Mouse (Mus musculus) spleen, adult 12 weeks (tissue): ENCODE data around the gene Wfikkn1.

Experiments used
- DNase-seq: peaks from one replicate; pipeline ENCODE4 v3.0.0; 2022; ENCODE audit warnings: low spot score

Gene Wfikkn1

DNA sequence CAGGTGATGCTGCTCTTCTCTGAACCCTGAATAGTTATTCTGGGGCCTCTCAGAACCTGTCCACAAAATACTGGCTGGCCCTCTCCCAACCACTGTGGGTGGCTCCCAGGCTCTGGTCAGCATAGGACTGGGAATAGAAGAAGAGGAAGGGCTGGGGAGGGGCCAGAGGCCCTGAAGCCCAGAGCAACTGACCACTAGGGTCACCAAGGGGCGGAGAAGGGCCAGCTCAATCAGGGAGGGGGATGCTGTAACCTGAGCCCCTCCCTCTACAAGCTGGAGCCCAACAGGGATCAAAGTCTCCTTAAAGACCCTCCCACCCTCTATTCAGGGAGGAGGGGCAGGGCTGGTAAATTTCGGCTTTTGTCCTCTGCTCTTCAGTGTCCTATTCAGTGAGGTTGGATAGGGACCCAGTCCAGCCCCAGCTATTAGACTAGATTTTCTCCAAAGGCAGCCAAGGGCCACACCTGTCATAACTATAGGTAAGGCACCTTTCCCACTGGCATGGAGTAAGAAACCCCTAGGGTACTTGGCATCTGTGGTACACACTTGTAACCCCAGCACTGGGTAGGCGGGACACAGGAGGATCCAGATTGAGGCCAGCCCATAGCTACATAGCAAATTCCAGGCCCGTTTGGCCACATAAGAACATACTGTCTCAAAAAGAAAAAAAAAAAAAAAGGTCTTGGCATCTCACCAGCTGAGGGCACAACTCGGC lies at the start of gene Wfikkn1:
Wfikkn1 (minus strand) TSS at position 663 of the 715 bp plus-strand sequence.
- no peak for DNase-seq

DNA sequence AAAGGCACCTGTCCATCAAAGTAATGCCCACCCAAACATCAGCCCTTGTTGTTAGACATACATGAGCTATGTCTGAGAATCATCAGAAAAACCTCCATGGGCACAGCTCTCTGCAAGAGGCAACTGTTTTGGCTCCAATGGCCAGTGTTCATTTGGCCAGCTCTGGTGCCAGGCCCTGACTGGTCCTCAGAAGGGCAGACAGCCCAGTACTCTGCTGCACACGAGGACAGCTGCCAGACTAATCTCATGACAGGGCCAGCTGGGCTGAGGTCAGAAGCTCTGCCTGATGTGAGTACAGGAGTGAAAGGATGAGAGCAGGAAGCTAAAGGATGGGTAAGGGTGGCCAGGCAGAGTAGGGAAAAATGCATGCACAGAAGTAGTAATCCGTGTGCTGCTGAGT lies 44.7 kb upstream of the Wfikkn1 start:
- DNase-seq, result no peak

DNA sequence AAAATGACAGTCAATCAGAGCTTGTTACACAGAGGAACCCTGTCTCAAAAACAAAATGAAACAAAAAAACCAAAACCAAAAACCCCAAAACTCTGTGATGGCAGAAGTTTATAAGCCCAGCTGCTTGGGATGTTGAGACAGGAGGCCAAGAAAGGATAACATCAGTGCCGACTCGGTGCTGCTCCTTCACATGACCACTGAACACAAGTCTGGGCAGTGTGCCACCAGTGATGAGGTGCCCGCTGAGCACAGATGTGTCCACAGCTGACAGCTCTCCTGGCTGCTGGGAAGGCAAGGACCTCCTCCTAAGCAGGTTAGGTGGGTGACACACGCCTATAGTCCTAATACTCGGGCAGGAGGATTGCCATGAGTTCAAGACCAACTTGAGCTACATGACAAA lies 41.5 kb upstream of the Wfikkn1 start:
- DNase-seq, result peak; percentile 35

DNA sequence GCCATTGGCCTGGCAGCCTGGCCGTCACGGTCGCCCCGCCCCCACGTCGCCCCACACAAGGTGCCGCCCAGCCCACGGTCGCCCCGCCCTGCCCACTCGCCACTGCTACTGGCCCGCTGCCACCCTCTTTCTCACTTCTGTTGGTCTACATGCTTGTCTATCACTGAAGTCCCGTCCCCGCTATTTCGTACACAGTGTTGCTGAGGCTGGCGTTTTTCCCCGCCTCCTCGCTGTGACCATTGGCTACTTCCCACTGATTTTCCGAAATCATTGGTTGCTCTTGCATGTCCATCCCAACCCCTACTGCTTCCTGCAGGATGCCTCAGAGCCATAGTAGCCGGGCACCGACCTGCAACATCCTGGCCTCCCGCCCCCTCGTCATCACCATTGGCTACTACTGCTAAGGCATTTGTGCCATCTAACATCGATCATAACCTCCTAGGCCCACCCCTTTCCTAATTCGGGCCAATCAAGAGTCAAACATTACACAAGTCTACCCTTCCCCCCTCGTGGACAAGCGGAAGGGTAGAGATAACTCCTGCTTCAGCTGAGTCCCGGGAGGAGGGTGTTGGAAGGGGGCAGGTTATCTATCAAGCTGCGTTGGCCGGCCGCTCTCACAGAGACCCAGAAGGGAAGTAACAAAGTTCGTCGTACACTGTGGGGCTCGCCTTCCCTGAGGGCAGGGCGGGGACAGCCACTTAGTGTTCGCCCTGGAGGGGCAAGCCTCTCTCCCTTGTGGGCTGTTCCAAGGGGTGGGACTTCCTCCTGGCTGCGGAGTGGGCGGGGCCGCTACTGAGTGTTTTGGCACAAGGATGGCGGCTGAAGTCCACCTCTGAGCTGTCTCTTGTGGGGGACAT lies 39.4 kb upstream of the Wfikkn1 start:
- DNase-seq, result peak; percentile 98

DNA sequence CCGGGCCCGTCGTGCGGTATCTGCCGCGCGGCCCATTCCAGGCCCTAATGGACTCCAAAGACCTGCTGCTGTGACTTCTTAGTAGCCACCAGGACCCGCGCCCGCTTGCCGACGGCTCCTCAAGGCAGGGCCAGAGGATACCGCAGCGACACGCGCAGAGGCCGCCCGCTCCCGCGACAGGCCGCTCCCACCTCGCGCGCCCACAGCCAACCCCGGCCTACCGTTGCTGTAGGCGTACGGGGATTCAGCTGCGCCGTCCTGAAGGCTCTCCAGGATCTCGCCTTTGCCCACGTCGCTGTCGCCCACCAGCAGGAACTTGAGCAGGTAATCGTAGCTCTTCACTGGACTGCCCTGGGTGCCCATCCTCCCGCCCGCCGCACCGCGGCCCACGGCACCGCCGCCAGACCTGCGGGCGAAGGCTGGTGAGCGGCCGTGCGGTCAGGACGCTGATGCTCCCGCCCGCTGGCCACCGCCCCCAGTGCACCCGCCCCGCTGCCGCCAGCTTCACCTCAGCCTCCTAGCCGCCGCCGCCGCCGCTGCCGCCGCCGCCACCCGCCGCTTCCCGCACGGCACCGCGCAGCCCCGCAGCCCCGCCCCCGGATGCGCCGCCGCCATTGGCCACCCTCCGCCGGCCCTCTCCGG lies 38.6 kb upstream of the Wfikkn1 start, which contains the start of gene Rab40c:
Rab40c (minus strand) TSS at position 584 of the 642 bp plus-strand sequence.
- DNase-seq, result no peak

DNA sequence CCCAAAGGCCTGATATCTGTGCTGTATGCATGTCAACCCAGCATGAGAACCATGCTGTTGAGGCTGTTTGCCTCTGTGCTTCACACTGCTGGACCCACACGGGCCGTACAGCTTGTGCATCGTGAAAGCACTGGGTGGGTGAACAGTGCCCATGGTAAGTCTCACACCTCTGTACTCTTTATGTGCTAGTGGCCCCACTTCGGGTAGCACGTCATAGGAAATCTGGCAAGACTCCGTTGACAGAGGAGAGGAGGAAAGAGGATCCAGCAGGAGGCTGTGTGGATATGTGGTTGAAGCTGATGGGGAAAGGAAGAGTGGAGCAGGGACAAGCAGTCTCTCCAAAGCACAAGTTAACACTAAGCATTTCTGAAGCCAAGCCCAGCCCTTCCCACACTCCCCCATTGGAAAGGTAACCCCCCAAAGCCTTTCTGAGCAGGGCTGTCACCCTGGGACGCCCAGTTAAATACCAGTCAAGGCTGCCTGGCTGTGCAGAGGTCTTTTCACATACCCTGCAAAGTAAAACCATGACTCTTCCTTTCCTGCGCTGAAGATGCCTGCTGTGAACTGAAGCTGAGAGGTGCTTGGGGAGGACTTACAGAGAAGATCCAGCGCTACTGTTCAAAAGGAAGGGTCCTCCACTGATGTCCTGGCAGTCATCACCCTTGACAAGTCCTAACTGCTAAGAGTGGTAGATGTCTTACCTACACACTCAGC lies 37.5 kb upstream of the Wfikkn1 start:
- no peak for DNase-seq

DNA sequence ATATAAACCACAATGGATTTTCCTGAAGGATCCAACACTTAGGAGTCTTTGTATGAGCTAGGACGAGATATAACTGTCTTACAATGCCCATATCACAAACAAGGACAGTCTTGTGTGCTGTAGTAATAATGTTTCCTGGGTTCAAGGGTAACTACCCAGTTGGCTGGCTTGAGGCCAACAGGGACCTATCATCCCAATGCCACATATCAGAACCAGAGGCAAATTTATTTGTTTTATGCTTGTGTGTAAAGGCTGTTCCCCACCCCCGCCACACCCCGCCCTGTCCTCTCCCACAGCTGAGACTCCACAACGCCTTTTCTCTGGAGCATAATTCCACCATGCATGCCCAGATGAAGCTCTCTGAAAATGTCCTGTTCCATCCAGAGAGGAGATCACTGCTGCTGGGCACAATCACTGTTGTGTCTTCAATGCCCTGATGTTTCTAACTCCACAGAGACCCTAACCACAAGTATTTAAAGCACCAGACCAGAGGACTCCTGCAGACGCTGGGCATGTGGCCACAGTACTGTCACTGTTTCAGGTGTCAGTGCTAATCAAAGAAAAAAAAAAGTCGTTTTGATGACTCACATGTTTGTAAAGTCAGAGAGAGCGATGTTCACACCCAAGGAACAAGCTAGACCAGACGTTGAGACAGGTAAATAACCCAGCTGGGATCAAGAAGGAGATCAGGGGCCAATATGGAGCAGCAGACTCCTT lies 36.4 kb upstream of the Wfikkn1 start:
- no peak for DNase-seq

DNA sequence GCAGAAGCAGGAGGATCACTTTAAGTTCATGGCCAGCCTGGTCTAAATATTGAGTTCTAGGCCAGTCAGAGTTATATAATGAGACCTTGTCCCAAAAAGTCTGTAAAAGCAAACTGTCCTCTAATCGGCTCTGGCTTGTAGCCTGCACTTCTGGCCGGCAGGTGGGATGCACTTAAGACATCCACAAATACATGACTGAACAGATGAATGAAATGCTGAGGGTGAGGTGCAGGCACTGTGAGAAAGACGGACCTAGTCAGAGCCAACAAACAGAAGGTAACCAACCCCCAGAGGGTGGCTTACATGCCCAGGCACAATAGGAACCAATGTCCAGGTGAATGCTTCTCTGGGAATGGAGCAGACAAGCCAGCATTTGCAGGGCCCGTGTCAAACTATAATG lies 33.6 kb upstream of the Wfikkn1 start:
- DNase-seq, result no peak

DNA sequence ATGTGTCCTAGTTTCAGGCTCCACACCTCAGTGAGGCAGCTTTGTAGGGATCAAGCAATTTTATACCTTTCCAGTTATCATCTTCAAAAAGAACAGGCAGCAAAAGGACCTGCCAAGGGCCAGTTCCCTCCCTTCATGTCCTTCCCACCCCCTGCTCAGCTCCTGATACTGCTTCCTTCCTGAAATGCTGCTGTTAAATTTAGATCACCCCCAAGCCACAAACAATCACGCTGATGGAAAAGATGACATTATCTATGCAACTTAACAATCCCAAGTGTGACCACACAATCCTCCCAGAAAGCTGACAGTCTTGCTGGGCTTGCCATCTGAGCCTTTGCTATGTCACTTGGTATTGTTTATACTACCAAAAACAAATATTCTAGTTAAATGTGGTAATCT lies 33.2 kb upstream of the Wfikkn1 start:
- no peak for DNase-seq

DNA sequence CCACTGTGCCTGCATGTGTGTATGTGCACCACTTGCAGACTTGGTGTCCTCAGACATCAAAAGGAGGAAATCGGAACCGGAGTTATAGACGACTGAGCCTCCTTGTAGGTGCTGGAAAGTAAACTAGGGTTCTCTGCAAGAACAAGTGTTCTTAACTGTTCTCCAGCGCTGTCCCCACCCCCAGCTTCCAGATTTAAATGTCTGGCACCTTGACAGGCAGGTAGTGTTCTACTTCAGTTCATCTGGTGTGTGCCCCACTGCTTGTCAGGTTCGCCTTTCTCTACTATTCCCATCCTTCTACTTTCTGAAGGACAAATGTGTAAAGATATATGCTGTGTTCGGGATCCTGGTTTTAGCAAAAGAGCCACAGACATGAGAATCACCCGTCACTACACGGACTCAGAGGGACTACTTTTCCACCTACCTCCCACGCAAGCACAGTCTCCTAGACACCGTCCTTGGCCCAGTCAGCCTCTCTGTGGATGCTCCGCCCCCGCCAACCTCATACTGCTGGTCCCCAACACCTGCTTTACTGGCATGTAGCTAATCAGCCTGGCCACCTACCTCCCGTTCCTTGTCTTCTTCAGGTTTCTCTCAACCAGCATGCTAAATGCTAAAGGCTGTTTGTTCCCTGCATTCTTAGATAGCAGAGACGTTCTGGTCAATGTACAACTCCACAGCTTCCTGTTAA lies 32.7 kb upstream of the Wfikkn1 start:
- DNase-seq, result no peak

DNA sequence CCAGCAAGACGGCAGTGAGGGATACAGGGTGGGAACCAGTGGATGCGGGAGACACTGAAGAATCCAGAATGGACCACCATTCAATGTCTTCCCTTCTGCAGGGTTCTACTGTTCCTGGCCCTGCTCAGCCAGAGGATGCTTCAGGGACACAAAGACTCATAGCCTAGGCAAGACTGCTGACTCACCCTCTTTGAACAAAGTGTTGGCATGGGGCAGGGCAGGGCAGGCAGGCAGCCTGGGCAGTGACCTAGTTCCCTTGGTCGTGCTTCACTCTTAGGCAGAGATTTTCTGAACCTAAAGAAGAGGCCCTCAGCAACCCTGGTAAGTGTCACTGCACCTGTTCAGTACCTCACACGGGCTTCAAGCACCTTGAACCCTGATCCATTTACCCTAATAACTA lies 31.2 kb upstream of the Wfikkn1 start:
- no peak for DNase-seq

DNA sequence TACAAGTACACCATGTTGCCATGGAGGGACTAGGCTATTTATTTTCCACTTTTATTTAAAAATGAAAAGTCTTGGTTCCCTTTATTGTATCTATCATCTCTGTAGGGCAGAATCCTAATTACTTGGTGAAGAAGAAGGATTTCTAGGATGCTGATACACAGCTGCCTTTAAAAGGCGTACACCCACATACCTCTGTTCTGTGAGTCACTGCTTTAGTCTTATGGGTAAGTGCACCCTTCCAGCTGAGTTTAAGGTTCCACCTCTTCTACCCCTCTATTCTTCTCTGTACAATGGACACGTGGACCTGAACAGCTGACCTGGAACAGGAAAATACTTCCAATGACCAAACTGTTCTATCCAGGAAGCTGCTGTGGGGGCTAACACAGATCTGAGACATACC lies 27.0 kb upstream of the Wfikkn1 start:
- no peak for DNase-seq

DNA sequence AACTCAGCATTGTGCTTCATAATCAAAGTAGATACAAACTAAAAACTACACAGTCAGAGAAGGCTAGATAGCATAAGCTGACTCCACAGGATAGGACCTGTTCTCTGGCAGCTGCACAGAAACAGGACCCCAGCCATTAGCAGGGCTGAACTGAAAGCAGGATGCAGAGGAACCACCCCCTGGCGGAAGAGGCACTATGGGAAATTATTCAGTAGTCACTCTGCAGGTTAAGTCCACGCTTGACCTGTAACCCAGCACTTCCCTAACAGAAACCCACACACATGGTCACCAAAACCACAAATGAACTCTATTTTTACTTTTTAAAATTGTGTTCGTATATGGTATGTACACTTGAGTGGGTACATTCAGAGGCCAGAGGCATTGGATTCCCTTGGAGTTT lies 22.4 kb upstream of the Wfikkn1 start:
- no peak for DNase-seq

DNA sequence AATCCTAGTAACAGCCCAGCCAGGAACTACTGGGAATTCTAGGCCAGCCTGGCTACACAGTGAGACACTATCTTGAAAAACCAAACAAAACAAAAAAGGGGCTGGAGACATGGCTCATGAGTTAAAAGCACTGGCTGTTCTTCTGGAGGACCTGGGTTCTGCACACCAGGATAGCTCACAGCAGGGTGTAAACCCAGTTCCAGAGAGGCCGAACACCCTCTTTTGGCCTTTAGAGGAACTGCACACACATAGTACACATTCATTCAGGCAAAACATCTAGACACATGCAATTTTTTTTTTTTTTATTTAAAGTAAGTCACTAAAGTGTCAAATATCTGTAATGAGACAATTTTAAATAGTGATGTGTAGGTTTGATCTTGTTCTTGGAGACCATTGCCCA lies 19.5 kb upstream of the Wfikkn1 start:
- DNase-seq, result no peak

DNA sequence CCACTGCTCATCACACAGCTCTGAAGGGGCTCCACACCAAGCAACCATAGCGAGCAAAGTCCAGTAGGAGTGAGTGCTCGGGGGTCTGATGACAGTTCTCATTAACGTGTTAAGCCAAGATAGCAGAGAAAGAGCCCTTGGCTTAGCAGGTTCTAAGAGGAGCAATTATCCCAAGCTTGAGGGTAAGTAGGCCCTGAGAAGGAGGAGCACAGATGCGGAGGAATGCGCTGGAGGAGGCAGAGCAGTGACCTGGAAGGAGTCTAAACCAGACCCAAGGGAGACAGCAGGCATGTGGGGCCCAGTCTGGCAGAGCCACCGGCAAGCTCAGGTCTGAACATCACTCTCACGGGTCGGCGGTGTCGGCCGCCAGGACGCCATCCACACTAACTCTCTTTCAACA lies 15.2 kb upstream of the Wfikkn1 start:
- no peak for DNase-seq

DNA sequence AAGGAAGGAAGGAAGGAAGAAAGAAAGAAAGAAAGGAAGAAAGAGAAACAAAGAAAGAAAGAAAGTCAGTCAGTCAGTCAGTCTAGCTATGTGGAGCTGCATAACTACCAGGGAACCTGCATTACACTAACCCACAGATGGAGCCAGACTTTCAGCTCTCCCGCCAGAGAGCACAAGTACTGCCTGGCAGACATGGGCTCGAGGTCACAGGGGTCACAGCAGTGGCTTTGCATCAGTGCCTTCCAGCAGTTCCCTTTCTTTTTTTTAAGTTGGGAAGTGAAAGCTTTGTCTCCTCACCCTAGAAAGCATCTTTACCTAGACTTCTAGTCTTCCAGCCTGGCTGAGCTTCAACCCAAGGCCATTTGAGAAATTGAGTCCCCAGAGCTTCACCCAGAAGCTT lies 14.8 kb upstream of the Wfikkn1 start:
- no peak for DNase-seq

DNA sequence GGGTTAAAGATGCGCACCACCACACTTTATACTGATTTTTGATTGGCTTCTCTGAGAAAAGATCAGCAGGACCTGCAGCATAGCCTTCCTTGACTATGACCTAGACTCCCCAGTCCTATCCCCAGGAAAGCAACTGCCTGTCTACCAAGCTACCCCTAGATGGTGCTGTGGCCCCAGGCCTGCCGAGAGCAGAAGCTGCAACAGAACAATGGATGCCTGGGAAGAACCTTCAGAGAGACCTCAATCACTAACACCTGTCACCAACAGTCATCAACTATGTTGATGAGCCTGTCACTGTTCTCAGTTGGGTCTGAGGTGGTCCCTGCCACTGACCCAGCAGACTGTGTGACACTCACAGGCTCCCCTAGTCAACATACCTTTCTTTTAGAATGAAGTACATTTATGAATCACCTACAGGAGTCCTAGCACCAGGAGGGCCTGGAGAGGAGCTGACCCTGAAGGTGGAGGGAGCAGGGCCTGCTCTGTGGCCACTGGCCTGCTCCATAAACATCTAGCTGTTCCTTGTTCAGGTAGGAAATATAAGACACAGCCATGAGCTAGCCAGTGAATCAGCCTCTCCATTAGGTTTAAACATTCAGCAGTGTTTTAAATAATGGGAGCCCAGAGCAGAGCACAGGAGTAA lies 13.4 kb upstream of the Wfikkn1 start:
- DNase-seq, result peak; percentile 43

DNA sequence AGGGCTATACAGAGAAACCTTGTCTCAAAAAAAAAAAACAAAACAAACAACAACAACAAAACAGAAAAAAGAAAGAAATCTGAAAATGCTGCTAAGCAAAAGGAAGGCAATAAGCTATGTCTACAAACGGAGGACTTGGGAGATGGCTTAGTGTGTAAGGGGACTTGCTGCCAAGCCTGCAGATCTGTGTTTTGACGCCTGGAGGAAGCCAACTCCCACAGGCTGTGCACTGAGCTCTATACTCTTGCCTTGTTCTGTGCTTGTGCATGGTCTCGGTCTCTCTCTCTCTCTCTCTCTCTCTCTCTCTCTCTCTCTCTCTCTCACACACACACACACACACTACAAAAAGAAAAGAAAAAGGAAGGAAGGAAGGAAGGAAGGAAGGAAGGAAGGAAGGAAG lies 8.2 kb upstream of the Wfikkn1 start:
- DNase-seq, result no peak

DNA sequence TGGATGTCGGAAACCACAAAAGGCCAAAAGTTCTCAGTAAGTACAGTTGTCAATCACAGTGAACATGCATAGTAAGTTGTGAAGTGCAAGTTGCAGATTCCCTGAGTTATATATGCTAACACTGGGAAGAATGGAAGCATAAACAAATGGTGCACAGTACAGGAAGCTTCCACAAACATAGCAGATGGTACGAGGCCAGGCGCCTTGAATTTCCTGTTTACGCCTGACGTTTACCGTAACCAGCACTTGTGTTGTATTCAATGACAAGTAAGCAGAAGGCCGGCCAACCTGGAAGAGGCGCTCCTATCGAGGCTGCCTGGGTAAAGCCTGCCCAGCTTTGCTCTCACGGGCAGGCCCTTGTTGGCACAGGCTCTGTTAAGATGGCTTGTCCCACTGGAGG lies 6.8 kb upstream of the Wfikkn1 start:
- no peak for DNase-seq

DNA sequence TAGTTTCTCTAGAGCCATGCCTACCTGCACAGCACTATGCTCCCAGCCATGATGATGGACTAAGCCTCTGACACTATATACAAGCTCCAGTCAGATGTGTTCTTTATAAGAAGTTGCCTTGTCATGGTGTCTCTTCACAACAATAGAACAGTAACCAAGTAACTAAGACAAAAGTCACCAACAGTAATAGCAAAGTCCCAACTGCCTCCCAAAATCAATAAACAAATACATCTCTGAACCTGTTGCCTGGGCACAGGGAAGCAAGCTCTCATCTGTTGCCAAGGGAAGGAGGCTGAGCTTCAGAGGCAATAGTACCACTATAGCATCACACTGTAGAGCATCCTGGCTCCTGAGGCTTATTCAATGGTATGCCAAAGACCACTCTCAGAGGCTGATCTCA lies 6.1 kb upstream of the Wfikkn1 start:
- DNase-seq, result no peak

DNA sequence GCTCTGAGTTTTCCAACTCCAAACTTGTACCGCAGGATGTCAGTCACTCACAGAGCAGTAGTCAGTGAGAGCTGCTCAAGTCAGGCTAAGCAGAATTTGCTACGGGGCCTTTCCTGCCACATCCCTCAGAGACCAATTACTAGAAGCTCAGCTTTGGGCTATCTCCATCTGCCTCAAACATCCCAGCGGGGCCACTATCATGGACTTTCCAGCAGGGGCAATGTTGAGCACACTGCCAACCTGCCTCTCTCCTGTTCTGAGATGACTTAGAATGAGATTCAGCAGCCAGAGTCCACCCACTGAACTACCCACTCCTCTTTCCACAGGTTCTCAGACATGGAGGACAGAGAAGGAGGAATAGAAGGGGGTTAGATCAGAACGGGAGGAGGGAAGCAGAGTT lies 5.0 kb upstream of the Wfikkn1 start:
- no peak for DNase-seq
